Mouse (Mus musculus): ENCODE measurements around the gene Pou2f1.

Pou2f1 gene

GRCm38 (mm10) chr1:166002520-166003155, at the start of gene Pou2f1:
Gene Pou2f1, minus strand, starts transcription at chr1:166002678.
- peak; percentile 100 for DNase-seq

DNA sequence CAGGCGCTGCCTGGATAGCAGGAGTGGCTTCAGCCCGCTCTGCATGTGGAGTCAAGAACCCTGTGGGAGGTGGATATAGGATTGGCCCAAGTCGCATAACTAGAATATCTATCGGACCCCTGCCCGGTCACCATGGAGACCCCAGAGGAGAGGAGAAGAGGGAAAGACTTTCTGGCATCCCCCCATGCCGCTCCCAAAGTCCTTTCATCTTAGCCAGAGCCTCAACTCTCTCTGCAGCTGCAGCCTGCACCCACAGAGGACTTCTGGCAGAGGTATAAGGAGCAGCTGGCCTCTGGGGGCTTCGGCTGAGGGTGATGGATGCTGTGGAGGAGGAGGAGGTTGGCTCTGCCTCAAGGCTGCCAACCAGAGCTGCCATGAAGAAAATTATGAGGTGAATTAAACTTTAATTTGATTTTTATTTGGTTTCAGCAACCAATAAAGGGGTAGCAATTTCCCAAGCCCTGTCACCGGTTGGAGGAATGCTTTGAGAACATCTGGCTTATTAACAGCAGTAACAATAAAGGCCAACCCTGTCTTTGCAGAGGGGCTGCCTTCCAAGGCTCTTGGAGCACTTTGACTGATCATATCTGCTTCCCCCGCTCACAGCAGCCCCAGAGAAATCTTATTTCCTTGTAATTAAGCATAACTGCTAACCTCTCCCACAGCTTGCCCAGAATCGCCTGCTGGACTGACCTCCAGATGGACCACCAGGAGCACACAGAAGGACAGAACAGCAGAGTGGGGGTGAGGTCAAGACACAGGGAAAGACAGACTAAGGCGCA, 46.8 kb upstream of the Pou2f1 start:
- DNase-seq, result no peak

DNA sequence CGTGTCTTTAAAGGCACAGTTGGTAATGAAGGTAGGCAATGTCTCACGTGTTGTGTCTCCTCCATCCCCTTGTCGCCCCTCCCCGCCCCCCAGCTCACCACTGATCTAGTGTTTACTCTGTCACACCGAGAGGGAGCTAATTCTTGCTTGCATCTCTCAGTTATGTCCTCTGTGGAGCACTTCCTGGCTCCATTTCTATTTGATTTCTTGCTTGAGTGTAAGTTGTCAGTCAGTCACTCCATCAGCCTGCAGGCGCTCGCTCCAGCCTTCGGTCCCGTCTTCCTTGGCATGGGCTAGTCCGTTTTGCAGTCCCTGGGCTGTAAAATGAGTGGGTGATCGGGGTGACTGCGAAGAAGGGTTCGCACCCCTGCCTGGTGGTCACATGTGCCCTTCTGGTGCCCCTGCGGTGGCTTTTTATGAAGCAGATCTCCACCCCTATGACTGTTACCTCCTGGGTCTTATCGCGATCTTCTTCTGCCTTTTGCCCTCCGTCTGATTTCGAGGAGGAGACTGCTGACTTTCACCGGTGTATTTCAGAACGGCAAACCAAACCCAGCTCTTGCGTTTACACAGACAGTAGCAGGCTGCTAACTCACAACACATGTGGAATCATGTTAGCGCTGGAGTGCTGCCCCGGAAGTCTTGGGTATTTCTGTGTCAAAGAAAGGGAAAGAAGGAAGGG, 45.9 kb upstream of the Pou2f1 start:
- no peak for DNase-seq

DNA sequence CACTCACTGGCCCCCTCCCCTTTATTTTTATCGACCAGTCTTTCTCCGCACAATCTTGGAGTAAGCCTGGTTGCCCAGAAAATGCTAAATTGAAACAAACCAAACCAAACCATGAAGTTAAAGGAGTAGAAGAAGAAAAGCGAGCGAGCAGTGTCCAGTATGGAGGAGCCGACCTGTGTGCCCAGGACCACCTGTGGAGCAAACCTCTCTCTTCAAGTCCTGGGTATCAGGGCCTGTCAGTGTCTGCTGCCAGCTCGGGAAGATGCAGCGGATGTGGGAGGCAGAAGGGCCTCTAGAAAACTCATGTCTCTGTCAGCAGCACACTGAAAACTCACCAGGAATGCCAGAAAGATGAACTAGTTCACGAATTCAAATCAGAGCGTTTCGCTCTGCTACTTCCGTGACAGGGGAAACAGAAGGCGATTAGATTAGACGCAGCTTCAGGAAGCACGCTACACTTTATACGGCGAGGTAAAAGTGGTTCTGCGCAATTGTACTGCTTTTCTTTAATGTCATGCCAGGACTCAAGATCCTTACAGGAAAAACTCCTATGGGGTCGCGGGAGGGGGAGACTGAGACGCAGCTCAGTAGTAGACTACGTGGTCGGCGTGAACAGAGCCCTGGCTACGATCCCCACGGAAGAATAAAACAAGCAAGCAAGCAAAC, 45.2 kb upstream of the Pou2f1 start:
- DNase-seq, result peak; percentile 83

GRCm38 (mm10) chr1:166045894-166046197, 43.4 kb upstream of the Pou2f1 start:
- DNase-seq, result no peak

DNA sequence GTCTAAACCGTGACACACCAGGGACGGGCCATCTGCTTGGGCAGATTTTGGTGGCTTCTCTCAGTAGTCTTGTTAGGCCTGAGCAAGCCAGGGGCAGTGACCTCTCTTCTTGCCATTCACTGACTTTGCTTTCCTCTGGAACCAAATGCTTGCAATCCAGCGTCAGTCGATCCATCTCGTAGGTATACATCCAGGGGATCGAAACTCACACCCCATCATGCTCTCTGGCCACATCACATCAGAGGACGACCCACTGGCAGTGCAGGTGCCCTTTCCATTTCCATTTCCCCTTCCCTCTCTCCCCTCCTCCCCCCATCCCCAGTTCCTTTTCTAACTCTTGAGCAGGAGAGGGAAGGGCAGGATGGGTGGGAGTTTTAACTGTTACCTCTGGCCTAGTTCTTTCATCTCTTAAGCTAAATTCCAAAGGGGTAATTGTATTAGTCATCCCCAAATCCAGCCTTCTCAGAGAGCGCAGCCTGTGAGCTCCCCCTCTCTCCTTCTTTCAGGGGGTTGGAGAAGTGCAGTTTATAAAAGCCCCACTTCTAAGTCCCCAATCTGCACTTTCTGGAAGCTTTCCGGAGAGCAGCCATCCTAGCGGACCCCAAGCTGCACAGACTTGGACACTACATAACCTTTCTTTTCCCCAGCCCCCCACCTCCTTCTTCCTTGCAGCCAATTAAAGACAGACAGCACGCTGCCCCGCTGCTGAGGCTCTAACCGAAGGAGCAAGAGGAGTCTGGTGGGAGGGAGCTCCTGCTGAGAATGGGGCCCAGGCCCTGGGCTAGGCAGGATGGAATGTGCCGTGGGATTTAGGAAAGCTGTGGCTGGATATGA, 42.8 kb upstream of the Pou2f1 start:
- DNase-seq, result peak; percentile 83

GRCm38 (mm10) chr1:166043451-166044149, 41.1 kb upstream of the Pou2f1 start:
- DNase-seq, result peak; percentile 73

DNA sequence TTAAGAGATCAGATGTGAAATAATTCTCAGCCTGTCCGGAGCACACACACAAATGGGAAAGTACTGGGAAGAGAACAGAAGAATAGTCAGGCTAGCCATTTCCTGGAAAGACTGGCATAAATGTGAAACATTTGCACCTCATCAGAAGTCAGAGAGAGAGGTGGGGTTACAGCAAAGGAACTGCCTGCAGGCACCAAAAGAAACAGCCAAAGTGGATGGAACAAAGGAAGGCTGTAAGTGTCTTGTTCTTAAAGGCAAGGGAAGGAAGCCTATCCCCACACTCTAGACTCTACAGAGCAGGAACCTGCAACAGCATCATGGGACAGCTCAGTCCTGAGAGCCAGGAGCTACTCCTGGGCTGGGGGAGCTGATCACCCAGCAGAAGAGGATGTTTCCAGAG, 39.0 kb upstream of the Pou2f1 start:
- DNase-seq, result no peak

DNA sequence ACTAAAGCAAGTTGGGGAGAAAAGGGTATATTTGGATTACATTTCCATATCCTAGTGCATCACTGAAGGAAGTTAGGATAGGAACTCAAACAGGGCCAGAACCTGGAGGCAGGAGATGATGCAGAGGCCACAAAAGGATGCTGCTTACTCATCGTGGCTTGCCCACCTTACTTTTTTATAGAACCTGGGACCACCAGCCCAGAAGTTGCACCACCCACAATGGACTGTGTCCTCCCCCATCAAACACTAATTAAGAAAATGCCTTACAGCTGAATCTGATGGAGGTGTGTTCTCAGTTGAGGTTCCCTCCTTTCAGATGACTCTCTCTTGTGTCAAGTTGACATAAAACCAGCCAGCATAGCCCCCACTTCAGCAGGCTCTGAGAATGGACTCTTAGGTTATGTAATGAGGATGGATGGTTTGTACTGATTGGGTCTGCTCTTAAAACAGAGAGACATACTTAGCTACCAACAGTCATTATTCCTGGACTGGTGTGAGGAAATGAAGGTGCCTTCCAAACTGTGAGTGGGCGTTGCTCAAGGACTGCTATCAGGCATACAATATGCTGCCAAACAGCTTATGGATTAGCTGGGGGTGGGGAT, 36.4 kb upstream of the Pou2f1 start:
- peak; percentile 69 for DNase-seq

GRCm38 (mm10) chr1:166035045-166035444, 32.6 kb upstream of the Pou2f1 start:
- DNase-seq, result peak; percentile 23

DNA sequence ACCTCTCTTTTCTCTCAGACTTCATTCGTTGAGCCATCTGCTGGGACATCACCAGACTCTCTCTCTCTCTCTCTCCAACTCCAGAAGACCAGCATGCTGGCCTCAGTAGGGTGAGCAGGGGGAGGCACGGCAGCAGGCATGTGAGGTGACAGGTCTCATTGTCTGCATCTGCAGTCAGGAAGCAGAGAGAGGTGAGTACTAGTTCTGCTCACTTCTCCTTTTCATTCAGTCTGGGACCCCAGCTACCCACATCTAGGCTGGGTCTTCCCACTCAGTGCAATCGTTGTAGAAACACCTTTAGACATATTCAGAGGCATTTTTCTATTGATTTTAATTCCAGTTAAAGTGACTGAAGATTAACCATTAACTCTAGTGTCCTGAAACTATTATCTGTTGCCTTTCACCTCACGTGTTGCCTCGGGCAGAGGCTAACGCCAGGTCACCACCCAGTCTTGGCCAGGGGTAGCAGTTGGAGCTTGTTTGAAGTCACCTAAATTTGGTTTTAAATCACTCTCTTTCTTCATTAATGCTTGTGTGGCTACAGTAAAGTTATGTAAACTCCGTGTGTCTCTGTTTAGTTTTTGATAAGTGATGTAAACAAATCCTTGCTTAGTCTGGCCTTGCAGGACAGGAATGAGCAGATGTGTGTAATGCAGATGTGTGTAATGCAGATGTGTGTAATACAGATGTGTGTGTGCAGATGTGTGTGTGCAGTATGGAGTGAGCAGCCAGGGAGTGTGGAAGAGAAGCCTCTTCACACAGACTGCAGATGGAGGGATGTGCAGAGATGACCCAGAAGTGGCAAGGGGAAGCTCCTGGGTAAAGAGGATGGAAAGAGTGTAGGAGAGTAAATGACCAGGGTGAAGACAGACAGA, 29.4 kb upstream of the Pou2f1 start:
- peak; percentile 31 for DNase-seq

DNA sequence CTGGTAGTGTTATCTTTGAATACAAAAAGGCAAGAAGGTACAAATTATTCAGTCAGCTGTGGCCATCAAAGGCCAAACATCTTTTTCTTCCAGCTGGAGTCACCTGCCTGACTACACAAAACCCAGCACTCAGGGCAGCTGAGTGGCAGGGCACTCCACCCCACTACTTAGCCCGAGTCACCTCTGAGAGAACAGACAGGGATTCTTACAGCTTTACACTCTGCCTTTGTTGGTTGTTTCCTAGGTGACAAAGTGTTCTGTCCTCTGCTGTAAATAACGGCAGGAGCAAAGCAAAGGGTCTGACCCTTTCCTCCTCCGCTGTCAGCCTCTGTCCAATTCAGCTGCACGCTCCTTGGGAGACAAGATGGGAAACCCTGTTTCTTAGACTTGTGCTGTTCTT, 21.5 kb upstream of the Pou2f1 start:
- DNase-seq, result no peak

DNA sequence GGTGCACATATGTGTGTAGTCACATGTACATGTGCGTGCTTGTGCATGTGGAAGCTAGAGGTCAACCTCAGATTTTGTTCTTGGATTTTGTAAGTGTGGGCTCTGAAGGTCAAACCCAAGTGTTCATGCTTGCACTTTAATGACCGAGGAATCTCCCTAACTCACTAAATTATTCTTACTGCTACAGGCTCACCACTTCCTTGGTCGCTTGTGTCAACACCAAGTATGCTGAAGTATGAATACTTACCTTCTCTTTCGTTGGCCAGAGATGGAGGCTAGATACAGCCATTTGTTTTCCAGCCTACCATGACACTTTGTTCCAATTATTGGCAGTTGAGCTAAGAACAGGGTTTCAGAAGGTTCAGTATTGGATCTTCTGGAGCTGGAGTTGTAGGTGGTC, 14.7 kb upstream of the Pou2f1 start:
- peak; percentile 46 for DNase-seq

DNA sequence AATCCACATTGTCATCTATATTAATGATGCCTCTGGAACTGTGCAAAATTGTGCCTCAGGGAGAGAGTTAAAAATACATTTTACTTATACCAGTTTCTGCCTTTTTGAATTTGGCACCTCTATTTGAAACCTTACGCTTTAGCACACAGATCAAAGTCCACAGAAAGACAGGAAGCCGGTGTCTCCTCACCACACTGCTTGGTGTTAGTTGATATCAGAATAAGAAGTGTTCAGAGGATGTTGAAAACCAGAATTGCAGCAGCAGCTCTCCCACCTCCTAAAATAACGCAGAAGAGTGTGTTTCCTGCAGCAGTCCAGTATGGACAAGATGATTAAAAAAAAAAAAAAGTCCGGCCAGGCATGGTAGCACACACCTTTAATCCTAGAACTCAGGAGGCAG, 13.8 kb upstream of the Pou2f1 start:
- DNase-seq, result no peak

GRCm38 (mm10) chr1:166014530-166014929, 12.1 kb upstream of the Pou2f1 start:
- DNase-seq, result no peak

GRCm38 (mm10) chr1:166010106-166010505, 7.6 kb upstream of the Pou2f1 start:
- DNase-seq, result no peak

DNA sequence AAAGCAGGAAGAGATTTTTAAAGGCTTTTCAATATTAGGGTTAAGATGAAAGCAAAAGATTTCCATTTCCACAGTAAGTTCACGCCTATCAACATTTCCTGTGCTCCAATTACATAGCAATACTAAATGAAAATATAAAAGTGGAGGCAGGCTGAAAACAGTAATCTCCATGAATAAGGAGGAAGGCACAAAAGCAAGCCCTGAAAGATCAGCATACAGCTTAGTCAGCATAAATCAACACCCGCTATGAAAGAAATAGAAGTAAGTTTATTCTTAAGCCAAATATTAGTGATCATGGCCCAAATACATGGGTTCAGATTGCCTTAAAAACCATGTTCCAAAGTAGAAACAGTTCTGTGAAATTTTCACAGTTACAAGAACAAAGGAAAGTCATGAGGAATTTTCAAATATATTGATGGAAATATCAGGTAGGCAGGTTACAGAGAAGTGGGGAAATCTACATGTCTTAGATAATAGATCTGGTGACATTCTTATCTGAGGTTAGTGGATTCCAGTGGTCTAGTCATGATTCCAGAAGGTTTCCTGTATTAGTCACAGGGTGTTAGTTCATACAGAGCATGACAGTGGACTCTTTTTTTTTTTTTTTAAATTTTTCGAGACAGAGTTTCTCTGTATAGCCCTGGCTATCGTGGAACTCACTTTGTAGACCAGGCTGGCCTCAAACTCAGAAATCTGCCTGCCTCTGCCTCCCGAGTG, 6.3 kb upstream of the Pou2f1 start:
- DNase-seq, result no peak

GRCm38 (mm10) chr1:166007026-166007425, 4.5 kb upstream of the Pou2f1 start:
- DNase-seq, result no peak

DNA sequence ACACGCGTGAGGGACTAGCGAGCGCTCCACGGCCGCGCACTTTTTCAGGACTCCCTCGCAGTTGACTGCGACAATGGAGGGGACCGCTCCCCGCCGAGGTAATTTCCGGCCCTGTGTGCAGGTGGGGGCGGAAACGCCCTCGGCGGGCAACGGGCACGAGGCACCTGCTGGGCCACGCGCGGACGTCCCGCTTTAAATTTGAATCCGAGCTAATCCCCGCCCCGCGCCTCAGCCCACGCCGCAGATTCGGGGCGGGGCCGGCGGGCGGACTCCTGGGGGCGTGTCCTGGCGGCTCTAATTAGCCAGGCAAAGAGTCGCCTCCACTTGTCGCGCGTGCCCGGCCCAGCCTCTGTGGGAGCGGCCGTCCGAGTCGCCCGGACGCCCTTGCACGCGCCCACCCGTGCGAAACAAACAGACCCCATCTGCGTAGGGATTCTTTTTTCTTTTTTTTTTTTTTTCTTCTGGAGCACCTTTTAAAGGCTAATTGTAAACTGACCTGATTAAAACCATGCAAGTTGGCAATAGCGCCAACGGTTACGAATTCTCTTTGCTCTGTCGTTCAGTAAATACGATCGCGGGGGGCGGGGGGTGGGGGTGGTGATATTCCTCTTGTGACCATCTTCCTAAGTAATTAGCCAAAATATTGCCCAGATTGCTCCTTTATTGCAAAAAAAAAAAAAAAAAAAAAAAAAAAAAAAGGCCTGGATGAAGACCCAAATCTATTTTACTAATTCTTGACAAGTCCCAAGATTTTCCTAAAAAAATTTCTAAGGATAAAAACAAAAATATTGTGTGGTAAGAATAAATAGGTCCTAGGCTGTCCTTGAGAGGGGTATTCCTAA, 924 bp upstream of the Pou2f1 start:
- DNase-seq, result peak; percentile 99

All from heart, adult 11 months (tissue).